Mouse (Mus musculus) CH12.LX (cell line): ENCODE results near the gene Gm10837. TPM values are rescaled to one million over a fixed set of nuclear protein-coding genes. Genes with fewer than 3 reads are reported as not detected.

ENCODE experiments used
- DNase-seq: peaks from one replicate; pipeline ENCODE4 v3.0.0-alpha.2; 2013; ENCODE audit errors: extremely low read depth
- H3K27ac ChIP-seq: 2 replicates; pipeline ENCODE4 v1.5.1; 2012; ENCODE audit warnings: low read depth, mild to moderate bottlenecking, control low read depth, moderate library complexity; ENCODE audit not compliant: insufficient read depth
- H3K27me3 ChIP-seq: replicated peaks from 2 replicates; pipeline ENCODE3; 2012; ENCODE audit warnings: inconsistent platforms
- H3K36me3 ChIP-seq, 2 experiments: replicated peaks in 1 of 2; 2 replicates each; pipeline versions ENCODE3 to v1.6.1; 2012; ENCODE audit warnings: inconsistent platforms in 1 of 2, low read length in 1 of 2, mild to moderate bottlenecking in 1 of 2, mixed read lengths in 1 of 2, moderate library complexity in 1 of 2; ENCODE audit not compliant: control insufficient read depth in 1 of 2, insufficient read depth in 1 of 2
- H3K4me1 ChIP-seq, 2 experiments: 2 replicates each; pipeline ENCODE4 v1.6.1; 2012; ENCODE audit warnings: inconsistent platforms in 1 of 2, moderate library complexity in 1 of 2; ENCODE audit not compliant: insufficient read depth in 2 of 2, control insufficient read depth in 1 of 2
- H3K4me2 ChIP-seq: 2 replicates; pipeline ENCODE4 v1.6.1; 2012; ENCODE audit warnings: low read depth, mild to moderate bottlenecking, control low read depth; ENCODE audit not compliant: poor library complexity, insufficient read depth, severe bottlenecking
- H3K4me3 ChIP-seq, 3 experiments: fragments of 150-350 bp in 1 of 3; sonication (generic) in 1 of 3; replicated peaks in 1 of 3; 2 replicates each; pipeline versions ENCODE3 to v1.5.1; 2011 to 2012; ENCODE audit warnings: low read depth in 2 of 3, low read length in 2 of 3, mild to moderate bottlenecking in 2 of 3, moderate library complexity in 2 of 3, control low read depth in 1 of 3, improper control_type of control experiment in 1 of 3, inconsistent platforms in 1 of 3, mixed read lengths in 1 of 3; ENCODE audit not compliant: poor library complexity in 1 of 3
- H3K79me2 ChIP-seq: replicated peaks from 2 replicates; pipeline ENCODE4 v1.6.1; 2012; ENCODE audit warnings: mild to moderate bottlenecking, moderate library complexity; ENCODE audit not compliant: control insufficient read depth, poor library complexity, insufficient read depth, severe bottlenecking; ENCODE audit errors: extremely low read depth
- H3K9ac ChIP-seq: 2 replicates; pipeline ENCODE4 v1.6.1; 2012; ENCODE audit warnings: low read depth, mild to moderate bottlenecking, control low read depth, moderate library complexity; ENCODE audit not compliant: insufficient read depth
- H3K9me3 ChIP-seq: replicated peaks from 2 replicates; pipeline ENCODE3; 2012; ENCODE audit warnings: low read length, inconsistent platforms, mixed read lengths
- BHLHE40 ChIP-seq: IDR thresholded peaks from 2 replicates; pipeline ENCODE4 v1.6.1; 2011; ENCODE audit warnings: mild to moderate bottlenecking, low read depth, low read length, improper control_type of control experiment
- CTCF ChIP-seq, 2 experiments: IDR thresholded peaks in 1 of 2; conservative IDR thresholded peaks in 1 of 2; 2 replicates each; pipeline ENCODE4 v1.5.1; 2011 to 2012; ENCODE audit warnings: low read depth in 2 of 2, low read length in 2 of 2, improper control_type of control experiment in 1 of 2, inconsistent platforms in 1 of 2, mild to moderate bottlenecking in 1 of 2, moderate library complexity in 1 of 2
- EP300 ChIP-seq: IDR thresholded peaks from 2 replicates; pipeline ENCODE4 v1.6.1; 2011; ENCODE audit warnings: low read length, improper control_type of control experiment
- ETS1 ChIP-seq: conservative IDR thresholded peaks from 2 replicates; pipeline ENCODE4 v1.6.1; 2012; ENCODE audit warnings: low read depth, mild to moderate bottlenecking, inconsistent platforms, low read length, improper control_type of control experiment, moderate library complexity
- GABPA ChIP-seq: IDR thresholded peaks from 2 replicates; pipeline ENCODE4 v1.6.1; 2012; ENCODE audit warnings: low read depth, low read length, improper control_type of control experiment, inconsistent platforms; ENCODE audit not compliant: insufficient replicate concordance
- IRF4 ChIP-seq: IDR thresholded peaks from 2 replicates; pipeline ENCODE4 v1.6.1; 2014; ENCODE audit warnings: low read depth, mild to moderate bottlenecking, inconsistent platforms, low read length, improper control_type of control experiment
- KAT2A ChIP-seq: IDR thresholded peaks from 2 replicates; pipeline ENCODE4 v1.6.1; 2012; ENCODE audit warnings: low read length, improper control_type of control experiment, inconsistent platforms; ENCODE audit not compliant: insufficient replicate concordance
- MYC ChIP-seq: IDR thresholded peaks from 2 replicates; pipeline ENCODE4 v1.6.1; 2011; ENCODE audit warnings: low read depth, mild to moderate bottlenecking, improper control_type of control experiment, low read length
- NELFE ChIP-seq: IDR thresholded peaks from 2 replicates; pipeline ENCODE4 v1.6.1; 2011; ENCODE audit warnings: low read depth, low read length, improper control_type of control experiment
- NRF1 ChIP-seq: IDR thresholded peaks from 2 replicates; pipeline ENCODE4 v1.6.1; 2014; ENCODE audit warnings: low read depth, mild to moderate bottlenecking, inconsistent platforms, low read length, improper control_type of control experiment, moderate library complexity
- PAX5 ChIP-seq: IDR thresholded peaks from 2 replicates; pipeline ENCODE4 v1.6.1; 2012; ENCODE audit warnings: low read length, inconsistent platforms, mixed read lengths
- RAD21 ChIP-seq: IDR thresholded peaks from 2 replicates; pipeline ENCODE4 v1.6.1; 2011; ENCODE audit warnings: low read depth, mild to moderate bottlenecking, low read length, improper control_type of control experiment, moderate library complexity
- SMC3 ChIP-seq: IDR thresholded peaks from 2 replicates; pipeline ENCODE4 v1.6.1; 2011; ENCODE audit warnings: low read depth, low read length, improper control_type of control experiment
- TCF12 ChIP-seq: IDR thresholded peaks from 2 replicates; pipeline ENCODE4 v1.6.1; 2014; ENCODE audit warnings: low read depth, mild to moderate bottlenecking, inconsistent platforms, low read length, improper control_type of control experiment
- UBTF ChIP-seq: IDR thresholded peaks from 2 replicates; pipeline ENCODE4 v1.6.1; 2012; ENCODE audit warnings: low read depth, mild to moderate bottlenecking, inconsistent platforms, low read length, improper control_type of control experiment, moderate library complexity
- USF1 ChIP-seq: IDR thresholded peaks from 2 replicates; pipeline ENCODE4 v1.6.1; 2014; ENCODE audit warnings: low read depth, mild to moderate bottlenecking, inconsistent platforms, low read length, improper control_type of control experiment
- ZKSCAN1 ChIP-seq: IDR thresholded peaks from 2 replicates; pipeline ENCODE4 v1.6.1; 2012; ENCODE audit warnings: low read depth, inconsistent platforms, low read length, improper control_type of control experiment, borderline replicate concordance
- ZNF384 ChIP-seq: IDR thresholded peaks from 2 replicates; pipeline ENCODE4 v1.6.1; 2012; ENCODE audit warnings: low read depth, low read length, improper control_type of control experiment, inconsistent platforms
- dilution Hi-C: fragments of 300-500 bp; cut with MboI; formaldehyde crosslinking; loops from 2 replicates; pipeline ENCODE4 v1.14.3; 2020; ENCODE audit warnings: low sequenced_read_pairs; ENCODE audit not compliant: extremely low pct_unique_long_range_greater_than_20kb, extremely low pct_ligation_motif_present
- in situ Hi-C: fragments of 300-500 bp; cut with MboI; formaldehyde crosslinking; loops from 3 replicates; pipeline ENCODE4 v1.14.3; 2019; ENCODE audit warnings: low sequenced_read_pairs, low pct_ligation_motif_present, low pct_unique_long_range_greater_than_20kb, mixed read lengths
- polyA plus RNA-seq: library from polyadenylated mRNA; unstranded; fragments of >175 nt; gene quantifications from 2 replicates; pipeline ENCODE4 v1.2.1, GENCODE M21; 2012; ENCODE audit warnings: low read depth; ENCODE audit not compliant: insufficient read length
- total RNA-seq, 2 experiments: library from RNA; depleted of rRNA; stranded (reverse); fragments of 300-350 nt in 1 of 2; fragments of >200 nt in 1 of 2; gene quantifications; 2 replicates each; pipeline ENCODE4 v1.2.3; 2012 to 2014

Gm10837 gene
- total and polyA plus RNA-seq, 3 experiments, result not detected

DNA sequence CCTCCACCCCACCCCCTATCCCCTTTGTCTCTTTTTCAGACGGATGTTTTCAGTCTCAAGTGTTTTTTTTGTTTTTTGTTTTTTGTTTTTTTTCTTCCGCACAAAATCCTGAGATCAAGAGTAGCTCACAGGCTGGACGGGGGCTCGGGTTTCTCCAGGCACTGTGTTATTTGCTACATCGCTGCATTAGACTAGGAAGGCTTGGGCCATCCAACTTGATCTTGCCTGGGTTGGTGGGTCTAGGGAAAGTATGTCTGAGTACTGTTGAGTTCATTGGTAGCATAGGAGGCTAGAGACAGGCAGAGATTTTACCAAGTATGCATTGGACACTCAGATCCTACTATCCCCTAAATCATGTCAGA, 7.4 kb upstream of the Gm10837 start:
- in situ Hi-C loops, result no loop called here

GRCm38 (mm10) chr14:122483556-122484421, 6.6 kb upstream of the Gm10837 start:
- Histone ChIP-seq H3K4me2 (no peak overlapping the region), H3K4me3 (no peak overlapping the region), H3K4me1 (peaks cover 4 to 26% of the 10 kb centered on the region in 2 experiments; a peak in 2 of 4 replicates), H3K27me3 (no peaks in the 10 kb centered on the region), H3K9me3 (peaks cover under 1% of the 10 kb centered on the region), H3K27ac (no peak overlapping the region), H3K79me2 (no peaks in the 10 kb centered on the region), H3K36me3 (no peaks in the 10 kb centered on the region), H3K9ac (no peak overlapping the region)
- no peak for DNase-seq
- in situ Hi-C loops, result no loop called here
- TF ChIP-seq USF1 (no peak), ZNF384 (no peak), UBTF (no peak), BHLHE40 (no peak), IRF4 (0 out of 2 replicates have a peak, but pooled peaks have one; percentile 23), ETS1 (no peak)
- dilution Hi-C loops, result no loop called here

More for the DNA sequence above, 7.4 kb upstream of the Gm10837 start:
- dilution Hi-C loops, result no loop called here
- Histone ChIP-seq H3K4me1 (peaks cover 4 to 26% of the 10 kb centered on the region in 2 experiments; a peak in 2 of 4 replicates), H3K79me2 (no peaks in the 10 kb centered on the region), H3K9ac (no peak overlapping the region), H3K36me3 (no peaks in the 10 kb centered on the region), H3K4me2 (no peak overlapping the region), H3K9me3 (peaks cover 6% of the 10 kb centered on the region), H3K27me3 (no peaks in the 10 kb centered on the region), H3K27ac (no peak overlapping the region), H3K4me3 (no peak overlapping the region)
- TF ChIP-seq RAD21 (no peak), NELFE (no peak), ZKSCAN1 (no peak), ZNF384 (no peak), MYC (no peak), EP300 (no peak), GABPA (no peak), ETS1 (no peak), PAX5 (no peak), KAT2A (no peak), SMC3 (no peak), NRF1 (no peak), CTCF (conservative IDR thresholded peaks at IDR 0.05 in 1 of 2, IDR thresholded peaks at IDR 0.05 in 1 of 2; ENCODE audit: low read depth in 2 of 2, low read length in 2 of 2) (no peak), TCF12 (no peak)
- no peak for DNase-seq
